Mouse (Mus musculus): ENCODE data around the gene Fam172a.

Fam172a gene

DNA sequence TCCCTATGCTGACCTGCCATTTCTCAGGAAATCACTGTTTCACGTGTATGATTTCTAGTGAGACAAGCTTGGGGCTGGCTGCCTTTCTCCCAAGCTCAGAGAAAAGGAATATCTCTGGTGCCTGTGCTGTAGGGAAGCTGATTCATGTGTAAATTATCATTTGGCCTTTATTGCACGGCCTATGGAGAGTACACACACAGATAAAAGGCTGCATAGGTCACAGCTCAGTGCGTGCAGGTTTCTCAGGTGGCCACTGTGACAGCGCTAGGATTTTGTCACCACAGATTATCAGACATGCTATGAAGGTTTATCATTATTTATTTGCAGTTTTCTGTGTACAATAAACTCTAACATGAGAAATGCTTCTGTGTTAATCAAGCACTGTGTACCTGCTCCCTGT is 408.8 kb downstream of the Fam172a start:
- no peak for DNase-seq

DNA sequence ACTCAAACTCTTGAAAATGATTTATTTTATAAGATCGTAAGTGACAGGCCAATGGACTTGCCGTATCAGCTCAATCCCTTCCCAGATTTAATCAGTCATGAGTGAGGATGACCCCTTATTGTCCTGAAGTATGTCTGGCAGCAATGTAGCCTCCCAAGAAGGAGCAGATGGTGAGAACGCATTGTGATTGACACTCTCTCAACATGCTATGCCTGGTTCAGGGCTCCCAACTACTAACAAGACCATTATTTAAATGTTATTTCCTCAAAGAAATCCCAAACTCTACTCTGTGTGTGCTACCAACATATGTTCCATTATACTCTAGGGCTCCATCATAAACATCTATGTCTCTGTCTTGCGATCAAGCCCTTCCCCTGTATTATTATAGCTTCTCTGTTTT is 412.1 kb downstream of the Fam172a start:
- DNase-seq, result no peak

DNA sequence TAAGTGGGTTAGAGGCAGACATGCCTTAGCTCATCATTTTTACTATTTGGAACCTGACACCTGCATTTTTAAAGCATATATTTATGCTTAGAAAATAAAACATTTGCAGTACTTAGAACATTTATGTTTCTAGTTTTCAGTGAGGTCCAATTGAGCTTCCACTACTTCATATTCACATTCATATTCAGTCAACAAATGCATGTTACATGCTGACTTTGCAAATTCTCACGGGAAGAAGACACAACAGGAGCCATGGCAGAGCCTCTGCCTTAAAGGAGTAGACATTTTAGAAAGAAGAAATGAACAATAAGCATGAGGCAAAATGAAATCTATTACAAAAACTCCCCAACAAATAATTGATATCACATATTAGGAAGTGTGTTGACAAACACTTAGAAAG is 416.9 kb downstream of the Fam172a start:
- DNase-seq, result no peak

DNA sequence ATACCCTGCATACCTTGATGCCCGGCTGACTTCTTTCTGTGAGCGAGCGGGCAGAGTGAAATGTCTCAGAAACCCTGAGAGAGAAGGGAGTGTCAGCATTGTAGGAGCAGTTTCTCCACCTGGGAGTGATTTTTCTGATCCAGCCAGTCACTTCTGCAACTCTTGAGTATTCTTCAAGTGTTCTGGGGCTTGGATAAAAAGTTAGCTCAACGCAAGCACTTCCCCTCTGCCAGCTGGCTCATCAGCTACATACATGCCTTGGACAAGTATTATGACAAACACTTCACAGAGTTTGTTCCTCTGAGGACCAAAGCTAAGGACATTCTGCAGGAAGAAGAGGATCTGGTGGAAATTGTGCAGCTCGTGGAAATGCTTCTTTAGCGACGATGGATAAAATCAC is 420.2 kb downstream of the Fam172a start:
- no peak for DNase-seq

DNA sequence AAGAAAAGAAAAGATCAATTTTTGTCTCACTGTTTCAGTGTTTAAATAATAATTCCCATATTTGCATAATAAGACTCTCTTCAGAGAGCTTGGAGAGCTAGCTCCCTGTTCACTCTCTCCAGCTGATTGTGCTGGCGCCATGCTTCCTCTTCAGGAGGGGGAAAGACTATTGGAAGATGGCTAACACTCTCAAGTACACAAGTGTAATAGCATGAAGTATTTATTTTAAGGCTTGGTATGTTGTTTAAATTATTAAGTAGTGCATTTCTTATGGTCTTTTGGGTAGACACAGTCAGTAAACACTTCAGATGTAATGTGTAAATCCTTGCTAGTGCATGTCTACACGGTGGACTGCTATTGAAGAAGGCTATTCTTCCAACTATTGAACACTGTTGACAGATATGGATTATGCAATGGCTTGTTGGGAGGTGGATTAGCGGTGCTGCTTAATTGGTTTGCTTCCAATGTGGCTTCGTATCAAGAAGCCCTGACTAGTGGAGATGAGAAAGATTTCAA is 422.1 kb downstream of the Fam172a start:
- no peak for DNase-seq

DNA sequence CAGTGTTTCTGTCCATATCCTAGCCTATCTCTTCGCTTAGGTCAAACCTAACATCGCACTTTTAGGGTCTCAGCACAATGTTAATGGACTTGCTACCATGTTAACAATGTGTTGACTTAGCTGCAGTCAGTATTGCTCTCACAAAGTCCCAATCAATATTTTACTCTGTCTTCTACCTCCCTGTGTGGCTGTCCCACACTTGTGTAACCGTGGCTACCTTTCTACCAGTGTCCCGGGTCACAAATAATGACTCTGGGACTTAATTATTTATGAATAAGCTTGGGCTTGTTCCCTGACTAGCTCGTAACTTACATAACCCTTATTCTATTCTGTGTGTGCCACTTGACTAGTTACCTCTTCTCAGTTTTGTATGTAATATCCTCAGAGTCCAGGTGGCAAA is 455.6 kb downstream of the Fam172a start:
- no peak for DNase-seq

DNA sequence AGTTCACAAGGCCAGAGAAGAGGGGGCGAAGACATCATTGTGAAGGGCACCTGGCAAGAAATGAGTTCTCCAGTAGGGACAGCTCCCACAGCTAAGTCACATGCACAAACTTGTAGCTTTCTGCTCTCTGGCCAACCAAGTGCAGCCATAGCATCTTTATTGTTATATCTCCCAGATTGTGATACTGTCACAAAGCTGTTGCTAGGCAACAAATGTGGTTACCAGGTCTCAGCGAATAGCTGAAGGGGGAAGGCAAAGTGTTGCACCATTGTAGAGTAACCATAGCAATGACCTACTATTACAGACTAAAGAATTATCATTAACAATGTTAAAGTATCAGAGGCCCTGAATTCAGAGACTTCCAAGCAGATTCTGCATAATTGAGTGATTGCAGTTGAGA is 460.3 kb downstream of the Fam172a start:
- DNase-seq, result no peak

DNA sequence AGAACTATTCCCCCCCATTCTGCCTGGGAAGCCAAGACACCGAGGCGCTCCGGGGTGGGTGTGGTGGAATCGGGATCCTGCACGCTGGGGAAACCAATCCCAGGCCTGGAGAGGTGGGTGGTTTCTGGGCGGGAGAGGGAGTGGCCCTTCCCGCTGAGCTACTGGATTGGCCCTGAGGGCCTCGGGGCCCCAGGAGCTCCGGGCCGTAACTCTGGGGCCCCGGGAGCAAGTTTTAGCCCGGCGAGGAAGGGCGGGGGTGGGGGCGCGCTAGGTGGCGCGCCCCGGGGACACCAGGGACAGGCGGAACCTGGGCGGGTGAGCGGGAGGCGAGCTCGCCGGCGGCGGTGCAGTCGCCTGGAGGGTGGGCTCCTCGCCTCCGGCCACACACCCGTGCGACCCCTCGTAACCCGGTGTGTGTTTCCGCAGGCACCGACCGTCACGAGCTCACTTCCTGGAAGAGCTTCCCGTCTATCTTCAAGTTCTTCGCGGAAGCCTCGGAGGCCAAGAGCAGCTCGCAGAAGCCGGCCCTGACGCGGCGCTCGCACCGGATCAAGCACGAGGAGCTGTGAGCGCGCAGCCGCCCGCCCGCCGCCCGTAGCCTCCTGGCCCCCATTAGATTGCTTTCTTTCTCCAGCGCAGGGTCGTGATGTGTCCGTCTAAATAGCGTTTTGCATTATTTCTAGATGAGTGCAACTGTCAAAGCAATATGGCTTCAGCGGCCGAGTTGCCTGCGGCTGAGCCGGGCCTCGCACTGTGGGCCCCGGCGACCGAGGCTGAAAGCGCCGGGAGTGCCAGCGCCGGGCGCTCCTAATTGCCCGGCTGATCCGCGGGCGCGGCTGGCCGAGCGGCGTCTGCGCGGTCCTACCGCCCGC is 461.5 kb downstream of the Fam172a start:
- peak; percentile 75 for DNase-seq

DNA sequence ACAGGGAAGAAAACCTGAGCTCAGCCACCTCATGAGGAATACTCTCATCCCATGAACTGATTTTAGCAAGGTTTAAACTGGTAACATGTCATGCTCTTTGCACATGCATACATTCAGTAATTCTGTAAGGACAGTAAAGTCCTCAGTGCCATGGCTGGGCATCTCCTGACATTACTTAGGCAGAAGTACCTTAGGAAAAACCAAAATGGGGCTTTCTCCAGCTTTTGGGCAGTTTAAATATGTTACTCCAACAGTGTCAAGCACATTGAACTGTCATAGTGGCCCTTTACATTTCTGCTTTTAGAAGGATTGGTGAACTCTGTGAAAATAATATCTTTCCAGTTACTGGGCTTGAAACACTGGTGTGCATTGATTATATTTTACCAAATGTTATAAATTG is 463.1 kb downstream of the Fam172a start:
- DNase-seq, result no peak

DNA sequence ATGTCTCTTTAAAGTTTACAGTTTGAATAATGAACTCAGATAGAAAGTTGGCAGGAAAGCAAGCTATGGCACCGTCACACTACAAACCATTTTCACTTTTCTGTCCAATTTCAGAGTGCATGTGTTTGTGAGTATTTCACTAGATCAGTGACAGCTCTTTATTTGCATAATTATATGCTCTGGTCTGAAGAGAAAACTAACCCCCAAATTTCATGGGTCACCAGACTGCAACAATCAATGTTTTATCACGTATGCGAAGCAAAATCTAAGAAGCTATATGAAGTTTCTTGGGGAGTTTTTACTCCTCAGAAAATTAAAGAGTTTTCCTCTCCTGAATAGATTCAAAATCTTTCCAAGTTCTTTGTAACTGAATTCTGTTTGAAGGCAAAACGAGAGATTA is 466.3 kb downstream of the Fam172a start:
- DNase-seq, result no peak

DNA sequence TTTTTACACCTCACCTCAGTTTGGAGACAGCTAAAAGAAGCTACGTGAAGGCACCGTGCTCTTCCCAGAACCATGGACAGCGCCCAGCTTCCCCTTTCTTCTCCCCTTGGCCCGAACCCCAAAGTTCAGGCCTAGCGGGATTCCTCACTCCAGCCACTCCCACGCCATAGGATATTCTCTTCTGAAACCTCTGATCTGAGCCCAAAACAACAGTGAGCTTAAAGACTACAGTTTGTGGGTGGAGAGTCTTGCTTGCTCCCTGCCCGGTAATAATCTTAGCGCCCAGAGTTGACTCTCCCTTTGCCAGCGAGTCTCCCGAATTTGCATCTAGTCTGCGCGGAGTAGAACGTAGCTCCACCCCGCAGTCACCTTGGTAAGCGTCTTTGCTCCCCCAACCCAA is 469.5 kb downstream of the Fam172a start:
- DNase-seq, result no peak

DNA sequence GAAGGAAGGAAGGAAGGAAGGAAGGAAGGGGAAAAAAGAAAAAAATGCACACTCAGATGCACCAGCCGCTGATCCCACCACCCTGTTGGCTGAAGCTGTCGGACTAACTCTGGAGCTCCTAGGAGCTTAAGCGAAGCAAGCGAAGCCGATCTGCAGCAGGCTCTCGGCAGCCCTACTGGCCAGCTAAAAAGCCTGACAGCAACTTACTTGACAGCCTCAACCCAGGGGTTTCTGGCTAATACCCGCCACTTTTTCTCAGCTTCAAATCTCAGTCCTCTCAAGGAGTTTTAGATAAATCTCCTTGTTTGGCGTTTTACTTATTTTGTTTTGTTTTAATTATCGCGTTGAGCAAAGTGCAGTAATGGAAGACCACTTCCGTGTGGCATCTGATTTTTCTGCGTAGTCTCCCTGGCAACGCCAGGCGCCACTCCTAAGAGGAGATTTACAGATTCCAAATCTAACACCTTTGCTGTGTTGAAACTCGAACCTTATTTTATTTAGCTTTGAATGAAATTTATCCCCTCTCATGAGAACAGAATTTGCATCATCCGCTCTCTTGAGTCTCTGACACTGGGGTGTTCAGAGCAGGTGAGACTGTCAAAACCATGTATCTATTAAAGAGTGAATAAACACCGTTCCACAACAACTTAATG is 470.3 kb downstream of the Fam172a start:
- DNase-seq, result no peak

DNA sequence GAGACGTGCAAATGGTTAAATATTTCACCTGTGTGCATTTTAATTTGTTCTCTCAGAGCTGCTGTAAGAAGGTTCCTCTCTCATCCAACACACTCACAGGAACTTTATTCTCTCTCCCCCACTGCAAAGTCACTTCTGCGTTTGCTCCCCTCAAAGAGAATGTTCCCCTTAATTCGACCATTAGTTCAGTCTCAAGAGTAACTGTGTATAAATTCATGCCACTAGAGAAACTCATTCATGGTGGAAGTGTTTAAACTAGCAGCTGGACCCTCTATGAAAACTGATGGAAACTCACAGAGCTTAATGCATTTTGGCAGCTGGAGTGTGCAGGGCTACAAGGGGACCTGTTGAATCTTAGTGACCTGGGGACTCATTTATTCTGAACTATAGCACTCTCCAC is 471.0 kb downstream of the Fam172a start:
- no peak for DNase-seq

DNA sequence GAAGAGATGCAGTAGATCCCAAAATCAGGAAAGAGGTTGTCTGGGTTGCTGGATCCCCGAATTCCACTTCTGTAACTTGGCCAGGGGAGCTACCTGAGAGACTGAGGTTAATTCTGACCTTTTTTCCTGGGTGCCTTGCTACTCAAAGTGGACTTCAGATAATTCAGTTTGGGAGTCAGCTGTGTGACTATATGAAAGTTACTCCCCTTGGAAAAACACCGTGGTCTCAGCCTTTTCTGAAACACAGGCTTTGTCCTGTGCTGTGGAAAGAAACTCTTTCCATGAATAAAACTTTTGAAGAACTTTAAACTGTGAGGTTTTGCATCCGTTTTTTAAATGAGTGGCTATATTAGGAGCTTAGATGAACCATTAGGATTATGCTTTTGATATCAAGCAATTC is 472.4 kb downstream of the Fam172a start:
- DNase-seq, result no peak

DNA sequence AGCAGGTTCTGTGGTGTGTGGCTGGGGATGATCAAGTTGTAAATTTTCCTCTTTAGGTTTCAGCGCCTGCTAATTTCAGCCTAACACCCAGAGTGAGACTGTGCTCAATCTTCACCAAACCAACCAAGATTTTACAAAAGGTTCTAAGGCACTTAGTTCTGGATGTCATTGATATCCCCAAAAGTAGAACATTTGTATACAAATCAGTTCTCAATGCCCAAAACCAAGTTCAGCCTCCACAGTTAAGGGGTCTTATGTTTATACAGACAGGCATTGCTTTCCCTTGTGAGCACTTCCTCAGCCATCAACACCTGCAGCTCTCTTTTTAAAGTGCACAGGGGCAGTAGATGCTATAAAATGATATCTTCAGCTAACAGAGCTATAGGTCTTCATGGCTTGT is 473.1 kb downstream of the Fam172a start:
- no peak for DNase-seq

DNA sequence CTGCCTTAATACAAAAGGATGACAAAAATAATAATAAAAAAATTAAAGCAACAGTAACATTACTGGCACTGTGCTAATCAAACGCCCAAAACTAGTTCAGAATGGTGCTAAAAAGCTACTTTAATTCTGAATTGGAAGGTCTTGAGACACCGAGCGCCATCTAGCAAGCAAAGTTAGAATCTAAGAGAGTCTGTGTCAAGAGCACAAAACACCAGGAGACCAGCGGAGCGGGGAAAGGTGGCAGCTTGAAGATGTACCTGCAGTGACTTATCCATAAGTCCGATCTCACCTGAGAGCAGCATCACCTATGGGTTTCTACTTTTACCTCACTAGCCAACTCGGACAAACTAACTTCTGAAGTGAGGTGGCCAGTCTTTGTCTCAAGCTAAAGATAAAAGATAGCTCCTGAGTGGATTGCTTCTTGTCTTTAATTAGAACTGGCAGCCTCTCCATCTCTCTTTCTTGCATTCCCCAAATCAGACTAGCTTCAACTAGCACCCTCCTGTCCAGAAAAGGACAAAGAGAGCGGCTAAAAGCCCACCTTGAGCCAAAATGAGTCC is 474.1 kb downstream of the Fam172a start:
- DNase-seq, result no peak

DNA sequence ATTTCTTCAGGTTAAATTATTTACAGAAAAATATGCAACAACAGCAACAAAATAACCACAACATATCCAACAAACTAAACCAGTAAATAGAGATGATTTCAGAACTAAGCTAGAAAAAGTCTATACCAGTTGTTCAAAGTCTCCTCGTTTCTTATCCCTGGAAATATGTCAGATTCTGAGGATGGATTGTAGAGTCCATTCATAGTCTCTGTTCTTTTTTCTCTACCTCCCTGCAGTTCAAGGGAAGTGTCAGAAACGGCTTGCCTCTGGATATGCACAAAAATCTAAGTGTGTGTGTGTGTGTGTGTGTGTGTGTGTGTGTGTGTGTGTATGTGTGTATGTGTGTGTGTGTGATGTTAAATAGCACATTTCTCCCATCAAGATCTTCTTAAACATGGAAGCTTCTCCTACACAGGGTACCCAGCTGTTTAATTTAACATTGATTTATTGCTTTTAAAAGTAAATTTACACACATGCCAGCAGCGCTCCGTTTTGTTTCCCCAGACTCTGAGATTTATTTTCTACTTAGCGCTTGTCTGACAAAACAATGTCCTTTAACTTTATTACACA is 475.6 kb downstream of the Fam172a start:
- DNase-seq, result no peak

DNA sequence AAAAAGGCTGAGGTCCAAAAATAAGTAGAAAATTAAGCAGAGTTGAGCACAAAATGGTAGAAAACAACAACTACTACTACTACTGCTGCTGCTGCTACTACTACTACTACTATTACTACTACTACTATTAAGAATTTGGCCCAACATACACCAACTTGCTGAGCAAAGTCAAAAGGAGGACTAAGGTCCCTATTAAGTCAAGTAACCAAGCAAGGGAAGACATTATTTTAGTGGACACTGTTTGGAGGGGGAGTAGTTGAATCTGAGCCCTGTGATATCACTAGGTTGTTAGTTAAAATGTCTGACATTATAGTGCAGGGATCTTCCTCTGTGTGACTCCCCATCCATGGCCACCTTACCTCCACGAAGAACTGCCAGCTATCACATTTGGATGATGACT is 476.2 kb downstream of the Fam172a start:
- DNase-seq, result no peak

DNA sequence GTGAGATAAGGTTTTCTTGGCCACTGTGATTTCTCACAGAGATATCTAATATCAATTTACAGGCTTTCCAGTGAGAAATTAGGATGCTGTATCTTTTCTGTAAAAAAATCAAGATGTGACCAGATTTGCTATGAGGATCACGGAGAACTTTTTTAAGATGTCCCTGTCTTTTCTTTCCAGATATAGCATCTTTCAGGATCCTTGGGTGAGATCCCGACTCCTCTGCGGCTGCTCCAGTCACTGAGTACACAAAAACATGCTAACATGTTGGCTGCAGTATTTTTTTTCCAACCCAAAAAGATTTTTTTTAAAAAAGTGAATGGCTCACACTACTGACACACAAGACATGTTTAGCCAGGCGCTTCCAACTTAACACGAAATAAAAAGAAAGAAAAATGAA is 476.9 kb downstream of the Fam172a start:
- no peak for DNase-seq

DNA sequence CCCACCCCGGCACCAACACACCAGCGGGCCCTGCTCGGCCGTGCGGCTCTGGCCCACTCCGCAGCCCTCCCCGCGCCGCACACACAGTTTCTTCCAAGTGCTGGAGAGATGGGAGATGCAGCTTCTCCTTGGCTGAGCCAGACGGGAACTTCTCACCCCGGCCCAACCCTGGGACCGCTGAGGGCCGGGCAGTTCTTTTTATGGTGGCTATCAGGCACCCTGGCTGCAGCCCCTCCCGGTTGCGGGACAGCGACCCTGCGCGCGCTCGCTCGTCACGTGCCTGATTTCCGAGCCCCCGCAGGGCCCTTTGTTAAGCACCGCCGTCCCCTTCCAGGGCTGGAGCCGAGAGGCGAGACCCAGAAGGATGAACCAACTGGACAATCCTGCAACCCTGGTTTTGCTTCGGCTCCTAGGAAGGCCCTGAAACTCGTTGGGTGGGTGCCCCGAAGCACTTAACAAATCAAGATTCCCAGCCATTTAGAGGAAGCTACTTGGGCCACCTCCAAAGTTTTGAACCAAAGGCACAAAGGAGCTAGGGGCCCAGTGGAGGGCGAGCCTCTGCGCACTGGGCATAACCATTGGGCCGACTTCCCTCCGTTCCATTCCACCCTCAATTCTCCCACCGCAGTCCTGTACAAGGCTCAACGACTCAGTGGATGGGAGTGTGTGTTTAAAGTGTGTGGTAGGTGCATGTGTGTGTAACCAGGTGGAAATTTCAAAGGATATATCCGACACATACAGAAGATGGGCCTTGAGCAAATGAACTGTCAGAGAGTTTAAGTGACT is 477.7 kb downstream of the Fam172a start:
- no peak for DNase-seq

DNA sequence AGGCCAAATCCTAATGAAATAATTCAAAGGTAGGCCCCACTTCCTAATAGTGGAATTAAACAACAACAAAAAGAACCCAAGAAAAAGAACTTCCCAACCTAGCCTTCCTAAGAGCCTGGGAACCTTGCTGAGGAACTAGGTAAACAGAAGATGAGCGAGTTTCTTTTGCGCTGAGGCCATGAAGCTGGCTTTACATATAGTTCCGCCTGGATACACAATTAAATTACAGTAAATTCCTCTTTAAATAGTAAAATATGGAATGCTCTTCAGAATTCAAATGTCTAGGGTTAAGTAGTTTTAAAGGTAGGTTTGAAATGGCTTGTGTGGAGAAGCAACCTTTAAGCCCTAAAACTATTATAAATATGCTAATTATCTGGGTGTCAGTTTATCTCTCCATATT is 478.4 kb downstream of the Fam172a start:
- DNase-seq, result no peak

DNA sequence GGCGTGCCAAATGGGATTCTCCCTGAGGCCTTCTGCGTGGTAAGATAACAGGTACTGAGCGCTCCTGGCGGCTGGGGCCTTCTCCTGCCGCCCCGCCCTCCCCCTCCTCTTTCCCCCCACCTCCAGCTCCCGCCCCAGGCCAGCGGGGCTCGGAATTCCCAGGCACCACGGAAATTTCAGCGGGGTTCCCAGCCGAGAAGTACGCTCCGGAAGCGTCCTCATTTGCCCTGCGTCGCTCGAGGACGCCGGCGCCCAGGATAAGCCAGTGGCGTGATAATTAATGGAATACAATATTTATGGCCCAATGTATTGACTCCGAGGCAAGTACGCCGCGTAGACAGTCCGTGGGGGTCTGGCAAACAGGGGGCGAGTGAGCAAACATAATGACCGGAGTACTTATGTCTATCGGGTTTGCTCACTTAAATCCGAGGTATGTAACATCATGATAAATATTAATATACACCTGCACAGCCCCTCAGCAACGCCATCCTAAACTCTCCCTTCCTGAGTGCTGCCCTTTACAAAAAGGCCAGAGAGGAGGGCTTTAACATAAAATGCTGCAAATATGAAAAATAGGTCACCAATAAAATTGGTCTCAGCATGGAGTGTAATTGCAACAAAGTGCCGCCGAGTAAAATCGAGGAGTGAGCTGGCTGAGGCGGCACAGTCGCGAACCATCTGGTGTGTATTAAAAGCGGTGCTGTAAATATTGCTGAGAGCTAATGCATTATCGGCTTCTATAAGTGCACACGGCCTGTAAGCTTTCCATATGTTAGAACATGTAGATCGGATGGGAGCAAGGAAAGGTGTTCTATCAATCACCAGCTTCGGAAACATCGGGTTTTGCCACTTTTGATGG is 479.5 kb downstream of the Fam172a start:
- peak; percentile 41 for DNase-seq

Data from right cerebral cortex, postnatal 14 days (tissue).